Mouse (Mus musculus) T-cell, adult 2 months (primary cell): ENCODE results near the gene Camkk1.
A peak's percentile ranks its signal among the peaks of the same experiment; 100 is the strongest.

Source experiments
- DNase-seq: peaks from one replicate; pipeline ENCODE4 v3.0.0; 2022; ENCODE audit warnings: low spot score

The Camkk1 gene

DNA sequence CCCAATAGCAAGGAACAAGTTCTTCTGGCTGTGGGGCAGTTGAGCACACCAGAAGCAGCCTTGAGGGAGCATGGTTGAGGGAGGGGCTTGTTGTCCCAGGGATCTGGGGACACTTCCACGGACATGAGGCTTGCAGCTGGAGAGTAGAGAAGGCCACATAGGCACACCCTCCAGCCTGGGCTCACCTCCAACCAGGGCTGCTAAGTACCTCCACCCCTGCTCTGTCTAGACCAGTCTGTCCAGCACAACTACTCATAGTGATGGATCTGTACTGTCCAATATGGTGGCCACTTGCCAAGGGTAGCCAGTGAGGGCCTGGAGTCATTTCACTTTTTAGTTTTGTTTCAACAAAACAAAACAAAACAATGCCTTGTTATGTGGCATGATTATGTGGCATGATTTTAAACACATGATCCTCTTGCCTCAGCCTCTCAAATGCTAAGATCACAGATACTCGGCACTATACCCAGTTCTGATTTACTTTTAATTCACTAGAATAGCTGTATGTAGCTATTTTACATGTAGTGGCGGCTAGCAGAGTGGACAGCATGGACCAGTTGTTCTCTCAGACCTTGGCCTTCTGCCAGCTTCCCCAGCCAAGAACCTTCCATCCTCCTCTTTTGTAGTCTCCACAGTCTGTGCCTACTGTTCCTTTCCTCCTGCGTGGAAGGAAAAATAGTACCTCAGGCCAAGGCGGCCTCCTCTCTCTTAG is 3.3 kb upstream of the Camkk1 start:
- no peak for DNase-seq

DNA sequence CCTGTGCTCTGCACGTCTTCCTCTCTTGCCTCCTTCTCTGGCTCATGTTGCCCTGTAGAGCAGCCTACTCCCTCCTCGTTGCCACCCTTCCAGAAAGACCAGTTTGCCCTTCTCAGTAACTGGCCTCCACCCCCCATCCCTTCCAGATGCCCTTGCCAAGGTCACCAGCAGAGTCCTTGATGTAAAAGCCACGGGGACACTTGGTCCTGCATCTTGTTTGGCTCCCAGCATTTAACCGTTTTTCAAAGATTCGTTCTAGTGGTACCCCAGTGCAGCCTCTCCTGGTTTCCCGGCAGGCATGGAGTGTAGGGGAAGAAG is 2.7 kb upstream of the Camkk1 start:
- DNase-seq: no peak

DNA sequence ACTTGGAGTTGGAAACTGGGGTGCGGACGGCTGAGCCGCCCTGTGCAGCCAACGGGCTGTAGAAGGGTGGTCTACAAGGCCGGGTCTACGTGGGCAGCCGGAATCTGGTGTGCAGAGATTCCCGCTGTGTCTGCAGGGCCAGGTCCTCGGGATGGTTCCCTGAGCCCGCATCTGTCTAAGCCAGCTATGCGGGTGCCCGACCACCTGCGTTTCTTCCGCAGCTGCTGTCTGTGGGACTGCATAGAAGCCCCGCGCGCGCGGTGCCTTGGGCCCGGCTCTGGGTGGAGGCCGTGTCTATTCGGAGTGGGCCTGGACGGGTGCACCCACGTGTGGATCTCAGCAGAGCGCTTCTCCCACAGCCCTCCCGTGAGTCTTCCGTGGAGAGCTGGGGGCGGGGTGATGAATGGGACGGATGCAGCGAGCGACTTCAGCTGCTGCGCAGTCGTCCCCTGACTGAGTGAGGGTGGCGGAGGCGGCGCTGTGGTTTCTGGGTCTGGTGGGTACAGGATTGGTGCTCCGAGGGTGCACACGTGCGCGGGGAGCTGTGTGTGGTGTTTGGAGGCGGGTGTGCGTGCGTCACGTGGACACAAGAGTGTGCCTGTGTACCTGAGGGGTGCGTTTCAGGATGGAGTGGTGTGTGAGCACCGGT is 463 bp downstream of the Camkk1 start:
- peak; percentile 93 for DNase-seq

DNA sequence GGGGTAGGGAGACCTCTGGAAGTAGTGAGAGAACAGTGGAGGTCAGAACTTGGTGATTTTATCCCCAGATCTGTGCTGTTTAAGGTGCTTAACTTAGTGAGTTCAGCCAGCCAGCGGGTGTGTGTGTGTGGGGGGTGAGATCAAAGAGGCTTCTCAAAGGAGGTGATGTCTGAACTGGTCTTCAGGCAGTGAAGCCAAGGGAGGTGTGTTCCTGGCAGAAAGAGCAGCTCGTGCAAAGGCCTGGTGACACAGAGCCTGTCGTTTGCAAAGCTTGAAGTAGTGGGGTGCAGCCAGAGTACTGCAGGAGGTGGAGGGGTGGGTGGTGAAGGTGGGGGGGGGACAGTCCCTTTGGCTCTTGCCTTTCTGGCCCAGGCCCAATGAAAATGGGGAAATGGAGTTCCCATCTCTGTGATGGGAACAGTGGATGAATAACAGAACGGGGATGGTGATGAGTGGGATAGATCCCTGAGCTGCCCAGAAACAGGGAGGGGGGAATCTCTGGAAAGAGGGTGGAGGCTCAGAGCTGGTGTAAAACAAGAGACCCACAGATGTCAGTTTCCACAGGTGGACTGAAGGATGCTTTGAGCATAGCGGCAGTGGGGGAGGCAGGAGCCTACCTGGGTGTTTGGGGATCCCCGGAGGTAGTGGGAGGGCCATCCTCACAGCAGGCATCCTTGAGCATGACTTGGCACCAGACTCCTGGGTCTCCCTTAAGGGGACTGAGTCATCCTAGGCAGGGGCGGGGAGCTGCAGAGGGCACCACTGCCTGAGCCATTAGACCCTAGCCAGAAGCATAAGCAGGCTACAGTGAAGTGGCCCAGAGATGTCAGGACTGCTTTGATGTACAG is 2.4 kb downstream of the Camkk1 start:
- no peak for DNase-seq

DNA sequence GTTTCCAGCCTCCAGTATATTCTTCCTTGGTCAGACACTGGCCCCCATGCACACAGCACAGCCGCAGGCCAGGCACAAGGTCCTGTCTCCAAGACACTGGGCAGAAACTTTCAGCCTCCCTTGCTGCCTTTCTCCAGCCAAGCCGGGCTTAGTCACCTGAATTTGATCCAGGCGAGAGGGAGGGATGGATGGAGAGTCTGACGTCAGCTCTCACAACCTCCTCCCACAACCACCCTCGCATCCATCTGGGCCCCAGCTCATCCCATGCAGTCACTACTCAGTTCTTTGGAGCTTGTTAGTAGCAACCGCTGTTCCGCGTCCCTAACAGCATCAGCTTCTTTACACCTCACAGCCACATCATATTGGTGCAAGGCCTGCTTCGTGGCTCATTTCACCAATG is 4.3 kb downstream of the Camkk1 start:
- no peak for DNase-seq

DNA sequence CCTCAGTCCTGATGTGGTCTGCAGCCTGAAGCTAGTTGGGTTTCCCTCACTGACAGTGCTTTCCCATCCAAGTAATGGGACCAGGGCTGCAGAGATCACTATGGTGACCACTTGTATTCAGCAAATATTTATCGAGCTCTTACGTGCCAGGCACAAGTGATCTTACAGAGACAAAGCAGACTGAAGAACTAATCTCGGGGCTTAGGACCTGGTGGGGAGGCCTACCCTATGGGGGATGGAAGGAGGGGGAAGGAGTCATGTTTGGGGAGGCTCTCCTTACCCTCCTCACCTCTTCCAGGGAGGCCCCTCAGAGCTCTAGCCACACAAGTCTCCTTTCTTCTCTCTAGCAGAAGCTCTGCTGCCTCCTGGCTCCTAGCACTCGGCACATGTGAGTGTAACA is 5.0 kb downstream of the Camkk1 start:
- no peak for DNase-seq

DNA sequence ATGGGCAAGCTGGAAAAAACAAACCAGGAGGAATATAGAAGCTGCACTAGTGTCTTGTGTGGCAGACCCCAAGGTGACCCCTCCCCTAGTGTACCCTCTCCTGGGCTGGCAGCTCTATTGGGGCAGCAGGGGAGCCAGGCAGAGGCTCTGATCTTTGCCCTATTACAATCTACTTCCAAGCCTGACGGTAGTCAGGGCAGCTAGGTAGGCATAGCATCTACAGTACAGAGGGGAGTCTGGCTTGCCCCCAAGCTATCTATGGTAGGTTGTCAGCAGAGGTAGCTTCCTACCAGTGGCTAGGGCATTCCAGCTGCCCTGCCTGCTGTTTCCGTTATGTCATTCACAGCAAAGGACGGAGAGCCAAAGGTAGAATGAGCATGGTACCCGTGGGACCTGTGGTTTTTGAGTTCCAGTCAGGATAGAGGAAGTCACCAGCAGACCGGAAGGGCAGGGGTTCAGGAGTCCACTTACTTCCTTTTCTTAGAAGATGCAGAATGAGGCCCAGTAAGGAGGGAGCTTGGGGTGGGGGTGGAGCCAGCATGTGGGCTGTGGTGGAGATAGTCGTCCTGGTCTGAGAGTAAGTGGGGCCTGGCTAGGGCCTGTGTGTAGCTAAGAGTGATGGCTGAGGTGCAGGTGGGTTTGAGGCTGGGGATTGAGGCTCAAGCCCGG is 5.6 kb downstream of the Camkk1 start:
- DNase-seq: peak; percentile 26

DNA sequence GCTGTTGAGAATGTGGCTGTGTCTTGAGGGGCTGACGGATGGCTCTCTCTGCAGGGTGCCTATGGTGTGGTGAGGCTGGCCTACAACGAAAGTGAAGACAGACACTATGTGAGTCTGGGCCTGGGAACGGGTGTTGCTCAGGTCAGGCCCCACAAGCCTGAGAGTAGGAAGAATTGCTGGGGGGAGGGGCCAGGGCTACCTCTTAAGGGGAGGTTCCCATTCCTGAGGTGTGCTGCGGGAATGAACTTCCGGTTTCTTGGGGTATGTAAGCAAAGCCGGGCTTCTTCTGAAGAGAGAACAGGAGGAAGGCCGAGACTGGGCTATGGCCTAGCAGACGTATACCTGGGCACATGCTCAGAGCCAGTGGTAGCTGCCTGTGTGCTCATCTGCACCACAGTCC is 8.2 kb downstream of the Camkk1 start:
- DNase-seq: no peak

DNA sequence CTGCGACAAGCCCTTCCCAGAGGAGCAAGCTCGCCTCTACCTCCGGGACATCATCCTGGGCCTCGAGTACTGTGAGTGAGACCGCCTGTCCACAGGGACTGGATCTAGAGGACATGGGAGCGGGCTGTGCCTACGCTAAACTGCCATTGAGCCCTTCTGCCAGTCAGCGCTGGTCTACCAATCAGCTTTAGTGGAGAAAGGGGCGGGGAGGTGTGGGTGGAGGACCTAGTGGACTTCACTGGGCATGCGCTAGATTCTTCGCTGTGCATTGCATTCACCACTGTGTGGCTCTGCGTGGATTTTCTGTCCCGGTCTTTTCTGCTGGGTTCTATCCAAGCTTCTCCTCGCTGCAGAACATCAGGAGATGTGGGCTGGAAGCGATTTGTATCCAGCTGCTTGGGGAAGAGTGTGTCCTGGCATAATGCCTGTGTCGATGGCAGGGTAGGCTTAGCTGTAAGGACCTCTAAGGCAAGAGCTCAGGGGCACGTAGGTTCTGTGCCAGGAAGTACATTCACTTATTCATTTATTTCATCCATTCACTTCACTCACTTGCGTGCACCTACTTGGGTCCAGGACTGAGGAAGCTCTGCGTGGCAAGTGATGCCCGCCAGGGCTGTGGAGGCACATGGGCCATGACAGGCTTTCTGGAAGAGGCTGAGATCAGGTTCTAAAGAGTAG is 12.2 kb downstream of the Camkk1 start:
- DNase-seq: peak; percentile 76

DNA sequence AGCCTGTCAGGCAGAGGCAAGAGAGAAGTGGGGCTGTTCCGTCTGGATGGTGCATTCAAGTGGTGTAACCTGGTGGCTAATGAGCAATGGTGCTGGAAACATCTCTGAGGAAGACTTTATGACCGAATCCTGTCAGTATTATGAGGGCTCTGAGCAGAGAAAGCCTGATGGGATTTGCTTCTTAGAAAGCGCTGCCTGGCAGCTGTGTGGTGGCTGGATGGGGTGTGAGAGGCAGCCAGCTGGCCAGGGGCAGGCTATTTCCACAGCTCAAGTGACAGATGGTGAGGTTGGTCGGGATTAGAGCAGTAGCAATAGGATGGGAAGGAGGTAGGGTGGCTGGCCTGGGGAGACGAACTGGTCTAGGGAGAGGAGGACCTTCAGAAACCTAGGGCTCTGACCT is 12.7 kb downstream of the Camkk1 start:
- no peak for DNase-seq

DNA sequence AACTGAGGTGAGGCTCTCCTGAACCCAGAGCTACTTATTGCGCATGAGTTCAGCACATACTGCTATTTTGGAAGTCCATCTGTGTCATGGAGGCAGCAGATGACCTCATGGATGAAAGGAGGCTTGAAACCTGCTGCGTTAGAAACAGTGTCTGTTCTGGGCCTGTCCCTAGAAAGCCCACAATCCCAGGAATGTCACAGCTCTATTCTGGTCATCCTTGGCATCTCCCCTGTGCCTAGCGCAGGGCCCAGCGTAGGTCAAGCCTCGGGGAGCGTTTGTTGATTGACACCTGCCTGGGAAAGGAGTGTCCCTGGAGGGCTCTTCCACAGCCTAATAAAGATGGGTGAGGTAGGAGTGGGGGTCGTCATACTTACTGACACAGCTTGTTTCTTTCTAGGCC is 17.3 kb downstream of the Camkk1 start:
- no peak for DNase-seq

DNA sequence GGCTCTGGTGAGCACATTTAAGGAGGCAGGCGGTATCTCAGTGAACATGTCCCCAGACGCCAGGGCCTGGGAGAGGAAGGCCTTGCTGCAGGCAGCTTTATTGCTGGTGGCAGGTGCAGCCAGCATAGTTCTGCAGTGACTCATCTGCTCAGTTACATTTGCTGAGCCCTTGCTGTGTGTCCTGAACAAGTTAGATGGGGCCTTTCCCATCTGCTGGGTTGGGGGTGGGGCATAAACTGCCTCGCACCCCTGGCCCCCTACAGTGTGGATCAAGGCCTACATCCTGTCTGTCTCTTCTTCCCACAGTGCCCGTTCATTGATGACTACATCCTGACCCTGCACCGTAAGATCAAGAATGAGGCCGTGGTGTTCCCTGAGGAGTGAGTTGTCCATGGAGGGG is 18.1 kb downstream of the Camkk1 start:
- no peak for DNase-seq

DNA sequence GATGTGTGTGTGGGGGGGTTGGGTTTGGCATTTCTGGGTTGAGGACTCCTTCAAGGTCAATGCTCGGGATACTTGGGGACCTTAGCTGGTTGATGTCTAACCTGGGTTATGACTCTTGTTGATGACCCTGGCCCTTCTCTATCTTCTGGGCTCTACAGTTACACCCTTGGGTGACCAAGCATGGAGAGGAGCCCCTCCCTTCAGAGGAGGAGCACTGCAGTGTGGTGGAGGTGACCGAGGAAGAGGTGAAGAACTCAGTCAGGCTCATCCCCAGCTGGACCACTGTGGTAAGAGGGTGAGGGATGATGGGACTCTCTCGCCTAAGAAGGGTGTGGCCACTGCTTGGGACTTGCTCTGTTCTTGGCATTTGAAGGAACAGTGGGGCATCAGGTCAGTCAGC is 18.9 kb downstream of the Camkk1 start:
- no peak for DNase-seq

DNA sequence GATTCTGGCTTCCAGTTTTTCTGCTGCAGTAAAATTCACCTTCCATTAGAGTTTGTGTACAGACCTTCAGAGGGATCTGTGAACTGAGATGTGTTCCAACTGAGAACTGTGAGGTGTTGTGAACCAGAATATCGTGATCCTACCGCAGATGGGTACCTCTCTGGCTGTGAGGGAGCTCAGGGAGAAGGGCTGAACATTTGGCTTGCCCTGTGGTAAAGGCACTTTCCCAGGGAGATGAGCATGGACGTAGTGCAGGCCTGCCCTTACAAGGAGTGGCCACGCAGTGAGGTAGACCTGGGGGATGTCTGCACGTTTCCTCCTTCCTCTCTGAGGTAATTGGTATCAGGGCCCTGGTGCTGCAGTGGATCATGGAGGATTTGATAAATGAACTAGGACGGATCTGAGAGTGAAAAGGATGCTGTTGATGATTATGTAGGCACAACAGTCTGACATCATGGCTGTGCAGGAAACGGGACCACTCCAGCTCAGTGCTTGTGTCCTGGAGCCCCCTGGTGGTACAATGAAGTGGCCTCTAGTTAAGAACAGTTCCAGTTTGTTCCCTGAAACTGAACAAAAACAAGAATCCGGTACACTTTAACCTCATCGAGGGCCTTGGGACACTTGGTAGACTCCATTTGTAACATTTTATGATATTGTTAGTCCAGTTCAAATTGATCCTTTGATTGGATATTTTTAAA is 20.4 kb downstream of the Camkk1 start:
- peak; percentile 60 for DNase-seq

DNA sequence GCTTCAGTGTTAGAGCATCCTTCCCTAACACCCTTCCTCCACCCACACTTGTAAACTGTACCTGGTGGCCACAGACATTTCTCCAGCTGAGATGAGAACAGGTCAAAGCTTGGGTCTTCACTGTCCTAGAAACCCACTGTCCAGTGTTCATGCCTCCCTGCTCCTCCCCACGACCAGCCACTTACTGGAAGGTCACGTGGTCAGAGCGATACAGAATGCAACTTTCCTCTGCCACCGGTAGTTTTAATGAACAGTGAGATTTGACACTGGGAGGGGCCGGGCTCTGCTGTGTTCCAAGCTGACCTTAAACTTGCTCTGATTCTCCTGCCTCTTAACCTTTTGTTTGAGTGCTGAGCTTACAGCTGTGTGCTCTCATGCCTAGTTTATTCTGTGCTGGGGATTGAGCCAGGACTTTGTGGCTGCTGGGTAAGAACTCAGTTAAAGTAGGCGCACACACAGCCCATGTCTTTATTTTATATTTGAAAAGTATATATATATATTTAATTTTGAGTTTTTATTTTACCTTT is 25.5 kb downstream of the Camkk1 start:
- no peak for DNase-seq

DNA sequence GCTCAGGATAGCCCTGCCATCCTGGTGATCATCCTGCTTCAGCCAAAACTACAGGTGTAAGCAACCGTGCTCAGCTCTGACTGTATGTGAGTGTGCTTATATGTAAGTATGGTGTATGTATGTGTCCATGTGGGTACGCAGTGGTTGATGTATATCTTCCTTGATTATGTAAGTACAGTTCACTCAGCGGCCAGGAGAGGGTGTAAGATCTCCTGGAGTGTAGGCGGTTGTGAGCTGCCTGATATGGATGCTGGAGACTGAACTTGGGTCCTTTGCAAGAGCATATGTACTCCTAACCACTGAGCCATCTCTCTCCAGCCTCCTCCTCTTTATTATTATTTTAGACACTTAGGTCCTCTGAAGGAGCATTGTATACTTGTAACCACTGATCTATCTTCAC is 26.0 kb downstream of the Camkk1 start:
- DNase-seq: no peak

DNA sequence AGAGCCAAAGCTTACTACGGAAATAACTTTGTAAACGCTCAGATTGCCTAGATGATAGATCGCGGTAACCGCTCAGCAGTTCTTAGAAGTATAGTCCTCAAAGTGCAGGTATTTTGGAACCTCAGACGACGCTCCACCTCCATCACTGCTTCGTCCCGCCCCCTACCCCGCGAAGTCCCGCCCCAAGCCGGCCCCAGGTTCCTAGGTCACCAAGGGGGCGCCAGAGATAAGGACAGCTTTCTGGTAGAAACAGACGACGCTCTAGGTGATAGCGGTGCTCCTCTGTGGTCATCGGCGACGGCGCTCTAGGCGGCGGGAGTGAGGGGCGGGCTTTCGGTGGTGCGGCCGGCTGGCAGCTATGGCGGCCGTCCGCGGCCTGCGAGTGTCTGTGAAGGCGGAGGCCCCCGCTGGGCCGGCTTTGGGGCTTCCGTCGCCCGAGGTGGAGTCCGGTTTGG is 28.8 kb downstream of the Camkk1 start, which contains the start of gene Ncbp3:
TSS of gene Ncbp3 (plus strand) at position 242 of the 455 bp plus-strand sequence.
- peak; percentile 98 for DNase-seq

DNA sequence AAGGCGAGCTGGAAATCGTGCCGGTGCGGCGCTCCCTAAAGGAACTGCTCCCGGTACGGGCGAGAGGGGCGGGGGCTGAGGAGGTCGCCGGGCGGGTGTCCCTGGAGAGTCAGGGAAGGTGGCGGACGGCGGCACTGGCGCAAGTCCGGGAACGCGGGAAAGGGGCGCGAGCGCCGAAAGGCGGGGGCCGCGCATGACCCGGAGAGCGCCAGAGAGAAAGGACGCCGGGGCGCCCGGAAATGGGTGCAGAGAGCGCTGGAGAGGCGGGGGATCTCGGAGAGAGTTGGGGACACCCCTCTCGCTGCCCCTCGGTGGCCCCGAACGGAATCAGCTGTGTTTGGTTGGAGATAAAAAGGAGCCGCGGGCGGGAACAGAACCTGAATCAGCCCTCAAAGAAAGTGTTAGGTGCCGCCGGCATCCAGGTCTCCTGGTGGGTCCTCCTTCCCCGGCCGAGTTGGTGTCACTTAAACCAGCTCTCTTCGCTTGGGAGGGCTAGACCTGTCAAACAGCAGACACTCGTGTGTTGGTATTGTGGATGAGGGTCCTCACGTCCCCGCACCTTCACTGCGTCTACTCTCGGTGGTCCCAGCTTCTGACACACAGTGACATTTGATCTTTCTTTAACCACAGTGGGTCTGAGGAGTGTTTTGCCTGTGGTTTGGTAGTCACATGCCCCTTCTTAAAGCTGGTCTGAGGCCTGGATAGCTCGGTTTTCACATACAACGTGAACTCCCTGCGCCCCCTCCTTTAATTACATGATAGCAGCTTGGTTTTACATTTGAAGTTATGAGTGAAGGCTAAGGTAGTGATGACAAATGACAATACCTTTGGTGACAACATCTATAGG is 29.4 kb downstream of the Camkk1 start:
- peak; percentile 63 for DNase-seq

DNA sequence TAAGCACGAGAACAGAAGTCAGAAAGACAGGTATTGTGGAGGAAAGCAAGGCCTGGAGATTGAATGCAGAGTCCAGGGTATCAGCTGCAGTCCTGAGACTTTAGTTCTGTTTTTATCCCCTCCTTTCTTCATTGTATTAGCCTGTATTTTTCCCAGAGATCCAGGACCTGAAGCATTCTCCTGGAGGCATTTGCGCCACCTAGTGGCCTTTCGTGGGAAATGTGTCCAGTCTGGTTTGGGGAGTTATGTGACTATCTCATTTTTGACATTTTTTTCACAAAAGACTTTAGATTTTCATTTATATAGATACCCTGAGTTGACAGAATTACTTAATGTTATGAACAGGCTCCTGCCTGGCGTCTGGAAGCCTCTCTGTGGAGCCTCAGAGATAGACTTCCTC is 30.5 kb downstream of the Camkk1 start:
- peak; percentile 48 for DNase-seq

DNA sequence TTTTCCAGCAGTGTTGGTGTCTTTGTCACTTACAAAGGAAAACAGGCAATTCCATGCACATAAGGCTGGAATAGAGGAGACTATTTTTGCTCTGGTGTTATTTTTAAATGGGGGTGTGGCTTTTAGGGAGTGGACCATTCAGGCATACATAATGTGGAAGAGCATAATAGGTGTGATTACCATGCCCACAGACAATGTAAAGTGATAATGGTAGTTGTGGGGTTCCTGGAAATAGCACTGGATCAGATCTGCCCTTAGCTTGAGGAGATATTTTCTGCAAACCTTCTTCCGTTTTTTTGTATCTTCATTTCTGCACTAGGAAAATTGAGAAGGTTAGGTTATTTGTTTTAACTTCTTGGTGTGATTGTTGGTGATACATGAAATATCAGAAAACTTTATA is 34.0 kb downstream of the Camkk1 start:
- no peak for DNase-seq
